Mouse (Mus musculus): ENCODE measurements around the gene A630073D07Rik. TPM values are rescaled to one million over a fixed set of nuclear protein-coding genes. Genes with fewer than 3 reads are reported as not detected.
"Not testable (repeated sequence)": the region's sequence is repeated elsewhere in the genome, so short reads cannot be mapped to it uniquely, and the experiment has no call there.

The A630073D07Rik gene
- not detected in 2 replicates for polyA plus RNA-seq (2016; fragmentation: Nextera tagmentation; extraction: Ambion mirVana)

- no peaks in the 10 kb centered on the region for H3K36me3 ChIP-seq
- no peaks in the 10 kb centered on the region for H3K9me3 ChIP-seq (replicated peaks)
- 91% methylated on average over 1 of the region's 1 CpGs for WGBS
- H3K4me3 ChIP-seq, result no peak within 1 kb of the TSS
- no peaks in the 10 kb centered on the region for H3K4me1 ChIP-seq
- H3K27me3 ChIP-seq (ENCODE audit: low read depth, poor library complexity, severe bottlenecking), result no peaks in the 10 kb centered on the region
- no peak within 1 kb of the TSS for H3K27ac ChIP-seq (replicated peaks)
- DNase-seq (ENCODE audit: low spot score), result no peak
Measured at GRCm38 (mm10) chr6:132651426-132651825, at the start of gene A630073D07Rik. TSS of gene A630073D07Rik (minus strand) at chr6:132651526.

- Histone ChIP-seq H3K4me3 (no peak within 1 kb of the TSS), H3K27ac (replicated peaks) (no peak within 1 kb of the TSS), H3K4me1 (no peaks in the 10 kb centered on the region), H3K9me3 (replicated peaks) (no peaks in the 10 kb centered on the region), H3K27me3 (ENCODE audit: low read depth, poor library complexity, severe bottlenecking) (no peaks in the 10 kb centered on the region), H3K36me3 (no peaks in the 10 kb centered on the region)
- WGBS, result 71% methylated on average over 1 of the region's 1 CpGs
- DNase-seq (ENCODE audit: low spot score), result no peak
Measured at GRCm38 (mm10) chr6:132700907-132701306, 49.6 kb upstream of the A630073D07Rik start, which contains the start of gene Tas2r121. TSS of gene Tas2r121 (minus strand) at chr6:132701007.

- not testable (repeated sequence) for H3K36me3 ChIP-seq; H3K4me1 ChIP-seq; H3K27me3 ChIP-seq (ENCODE audit: low read depth, poor library complexity, severe bottlenecking); H3K27ac ChIP-seq (replicated peaks); H3K4me3 ChIP-seq; DNase-seq (ENCODE audit: low spot score)
- peaks cover 18% of the 10 kb centered on the region; the same call in 1 of the 2 replicates for H3K9me3 ChIP-seq (replicated peaks)
- 96% methylated on average over 7 of the region's 7 CpGs for WGBS
Measured at GRCm38 (mm10) chr6:132691596-132691995, 40.3 kb upstream of the A630073D07Rik start.

GRCm38 (mm10) chr6:132656653-132657052 is 5.3 kb upstream of the A630073D07Rik start, which contains the start of gene Tas2r120:
TSS of gene Tas2r120 (plus strand) at chr6:132656953.
- Histone ChIP-seq H3K27ac (replicated peaks) (no peak within 1 kb of the TSS), H3K36me3 (no peaks in the 10 kb centered on the region), H3K4me3 (no peak within 1 kb of the TSS), H3K27me3 (ENCODE audit: low read depth, poor library complexity, severe bottlenecking) (no peaks in the 10 kb centered on the region), H3K9me3 (replicated peaks) (peaks cover 4% of the 10 kb centered on the region; the same call in 1 of the 2 replicates), H3K4me1 (no peaks in the 10 kb centered on the region)
- no peak for DNase-seq (ENCODE audit: low spot score)

- Histone ChIP-seq H3K9me3 (replicated peaks) (peaks cover 6% of the 10 kb centered on the region), H3K27me3 (ENCODE audit: low read depth, poor library complexity, severe bottlenecking) (no peaks in the 10 kb centered on the region), H3K36me3 (no peaks in the 10 kb centered on the region), H3K4me3 (no peak overlapping the region), H3K27ac (replicated peaks) (no peak overlapping the region), H3K4me1 (no peaks in the 10 kb centered on the region)
- no peak for DNase-seq (ENCODE audit: low spot score)
Measured at GRCm38 (mm10) chr6:132649399-132649798, 1.9 kb downstream of the A630073D07Rik start.

GRCm38 (mm10) chr6:132595613-132596012 is 55.7 kb downstream of the A630073D07Rik start, which contains the start of gene Prp2:
TSS of gene Prp2 (plus strand) at chr6:132595913.
- not testable (repeated sequence) for H3K4me1 ChIP-seq; H3K4me3 ChIP-seq; H3K36me3 ChIP-seq; DNase-seq (ENCODE audit: low spot score); H3K9me3 ChIP-seq (replicated peaks); H3K27me3 ChIP-seq (ENCODE audit: low read depth, poor library complexity, severe bottlenecking); H3K27ac ChIP-seq (replicated peaks)
- WGBS, result 76% methylated on average over 2 of the region's 2 CpGs

Other genes with a start within 250 kb of the A630073D07Rik start
- gene Prh1, start 81.7 kb downstream of the A630073D07Rik start, polyA plus RNA-seq (2016; fragmentation: Nextera tagmentation; extraction: Ambion mirVana), result not detected in 2 replicates
- gene Prp2, start 55.6 kb downstream of the A630073D07Rik start, polyA plus RNA-seq (2016; fragmentation: Nextera tagmentation; extraction: Ambion mirVana), result not detected in 2 replicates
- gene Tas2r120, start 5.4 kb upstream of the A630073D07Rik start, polyA plus RNA-seq (2016; fragmentation: Nextera tagmentation; extraction: Ambion mirVana), result not detected in 2 replicates
- gene Tas2r121, start 49.5 kb upstream of the A630073D07Rik start, polyA plus RNA-seq (2016; fragmentation: Nextera tagmentation; extraction: Ambion mirVana), result not detected in 2 replicates
- gene Tas2r122, start 60.4 kb upstream of the A630073D07Rik start, polyA plus RNA-seq (2016; fragmentation: Nextera tagmentation; extraction: Ambion mirVana), result not detected in 2 replicates
- not detected in 2 replicates for gene Tas2r115, start 86.5 kb upstream of the A630073D07Rik start, polyA plus RNA-seq (2016; fragmentation: Nextera tagmentation; extraction: Ambion mirVana)
- gene Tas2r124, start 103.2 kb upstream of the A630073D07Rik start, polyA plus RNA-seq (2016; fragmentation: Nextera tagmentation; extraction: Ambion mirVana), result not detected in 2 replicates
- not detected in 2 replicates for gene Tas2r102, start 110.6 kb upstream of the A630073D07Rik start, polyA plus RNA-seq (2016; fragmentation: Nextera tagmentation; extraction: Ambion mirVana)
- not detected in 2 replicates for gene Tas2r136, start 126.6 kb upstream of the A630073D07Rik start, polyA plus RNA-seq (2016; fragmentation: Nextera tagmentation; extraction: Ambion mirVana)
- gene Tas2r117, start 151.3 kb upstream of the A630073D07Rik start, polyA plus RNA-seq (2016; fragmentation: Nextera tagmentation; extraction: Ambion mirVana), result not detected in 2 replicates
- gene Tas2r123, start 195.6 kb upstream of the A630073D07Rik start, polyA plus RNA-seq (2016; fragmentation: Nextera tagmentation; extraction: Ambion mirVana), result not detected in 2 replicates
- gene Tas2r116, start 203.9 kb upstream of the A630073D07Rik start, polyA plus RNA-seq (2016; fragmentation: Nextera tagmentation; extraction: Ambion mirVana), result not detected in 2 replicates
- gene Tas2r110, start 216.5 kb upstream of the A630073D07Rik start, polyA plus RNA-seq (2016; fragmentation: Nextera tagmentation; extraction: Ambion mirVana), result not detected in 2 replicates
- gene Tas2r113, start 241.5 kb upstream of the A630073D07Rik start, polyA plus RNA-seq (2016; fragmentation: Nextera tagmentation; extraction: Ambion mirVana), result not detected in 2 replicates

All from midbrain, embryonic 10.5 days (tissue).